Mouse (Mus musculus) G1E (cell line): ENCODE measurements around the gene Rassf10.

Source experiments
- CTCF ChIP-seq: IDR thresholded peaks from 2 replicates; pipeline ENCODE4 v1.5.1; 2012; ENCODE audit warnings: low read depth, low read length, inconsistent platforms, mixed read lengths
- GATA1 ChIP-seq: IDR thresholded peaks from 2 replicates; pipeline ENCODE4 v1.6.1; 2012; ENCODE audit warnings: borderline replicate concordance, low read length, inconsistent platforms, mixed read lengths
- POLR2AphosphoS5 ChIP-seq: IDR thresholded peaks from 2 replicates; pipeline ENCODE4 v1.6.1; 2012; ENCODE audit warnings: low read depth, low read length, inconsistent platforms; ENCODE audit not compliant: insufficient replicate concordance
- TAL1 ChIP-seq: conservative IDR thresholded peaks from 2 replicates; pipeline ENCODE4 v1.6.1; 2012; ENCODE audit warnings: low read depth, low read length, inconsistent platforms, mixed read lengths

DNA sequence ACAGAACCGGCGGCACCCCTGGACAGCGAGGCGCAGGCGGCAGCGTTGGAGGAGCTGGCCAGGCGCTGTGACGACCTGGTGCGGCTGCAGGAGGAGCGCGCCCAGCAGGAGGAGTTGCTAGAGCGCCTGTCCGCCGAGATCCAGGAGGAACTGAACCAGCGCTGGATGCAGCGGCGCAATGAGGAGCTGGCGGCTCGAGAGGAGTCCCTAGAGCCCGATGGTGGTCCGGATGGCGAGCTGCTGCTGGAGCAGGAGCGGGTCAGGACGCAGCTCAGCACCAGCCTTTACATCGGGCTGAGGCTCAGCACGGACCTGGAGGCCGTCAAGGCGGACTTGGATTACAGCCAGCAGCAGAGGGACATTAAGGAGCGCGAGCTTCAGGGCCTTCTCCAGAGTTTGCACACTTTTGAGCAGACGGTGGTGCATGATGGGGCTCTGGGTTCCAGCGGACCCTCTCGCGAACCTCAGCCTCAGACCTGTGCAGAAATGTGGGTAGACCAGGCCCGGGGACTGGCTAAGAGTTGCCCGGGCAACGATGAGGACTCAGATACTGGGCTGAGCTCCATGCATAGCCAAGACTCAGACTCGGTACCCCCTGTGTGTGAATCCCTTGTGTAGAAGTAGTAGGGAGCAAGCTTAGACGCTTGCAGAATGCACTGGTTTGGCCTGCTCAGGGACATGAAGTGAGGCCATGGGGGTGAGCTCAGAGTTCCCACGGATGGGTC, 1.5 kb downstream of the Rassf10 start:
- TF ChIP-seq CTCF, result no peak
- TF ChIP-seq GATA1, result no peak
- no peak for TF ChIP-seq TAL1
- TF ChIP-seq POLR2AphosphoS5, result no peak
